8 mouse cellular contexts compared by ENCODE assay signal in genomic region chr7:30534633-30535577, GRCm38 (mm10). TPM values are rescaled to one million over a fixed set of nuclear protein-coding genes. Genes with fewer than 3 reads are reported as not detected.
DNase-seq lines count a peak whose midpoint lies in the region; ATAC-seq and TF ChIP-seq lines count a peak whose summit lies in the region.

Arhgap33 (minus strand) TSS chr7:30535060.

- under 1% methylated on average over 50 of the region's 84 CpGs for WGBS in heart, embryonic 10.5 days
- under 1% methylated on average over 53 of the region's 84 CpGs for WGBS in kidney, embryonic 15.5 days

- no peak for TF ChIP-seq CTCF in bone marrow macrophage, adult 2 months (IDR thresholded peaks at IDR 0.05; ENCODE audit: low read depth, low read length)
- TF ChIP-seq CTCF in embryonic fibroblast, embryonic 13.5 days (IDR thresholded peaks at IDR 0.05; ENCODE audit: borderline replicate concordance, insufficient read depth, low read length) = no peak

- no peak within 1 kb of the TSS for H3K27ac ChIP-seq in bone marrow macrophage, adult 2 months (ENCODE audit: insufficient read depth, low read depth, low read length)
- no peak within 1 kb of the TSS for H3K27ac ChIP-seq in embryonic fibroblast, embryonic 13.5 days (ENCODE audit: insufficient read depth, low read length)
- peak within 1 kb of the TSS; percentile 90 for H3K27ac ChIP-seq in heart, embryonic 10.5 days
- H3K27ac ChIP-seq in kidney, embryonic 15.5 days = peak within 1 kb of the TSS; percentile 74

- DNase-seq in A20 (ENCODE audit: low read depth, low spot score) = peak; percentile 99
- DNase-seq in heart, embryonic 10.5 days (ENCODE audit: low spot score) = peak; percentile 98
- DNase-seq in liver = peak; percentile 99
- peak; percentile 96 to 97 for DNase-seq in spleen, postnatal 4 days (ENCODE audit: low spot score in 2 of 2)

- H3K9ac ChIP-seq in kidney, embryonic 15.5 days = peak within 1 kb of the TSS; percentile 65

- no peaks in the 10 kb centered on the region for H3K9me3 ChIP-seq in heart, embryonic 10.5 days
- H3K9me3 ChIP-seq in kidney, embryonic 15.5 days (replicated peaks) = no peaks in the 10 kb centered on the region

- ATAC-seq in kidney, embryonic 15.5 days (replicated peaks; ENCODE audit: low FRiP score) = peak; percentile 93
- peak; percentile 89 for ATAC-seq in monocyte, adult 5-6 weeks (replicated peaks; ENCODE audit: insufficient number of reproducible peaks, low FRiP score, low TSS enrichment, poor library complexity, severe bottlenecking)

- peak within 1 kb of the TSS; percentile 85 for H3K4me3 ChIP-seq in bone marrow macrophage, adult 2 months (ENCODE audit: insufficient read depth, low read length)
- peak within 1 kb of the TSS; percentile 56 for H3K4me3 ChIP-seq in embryonic fibroblast, embryonic 13.5 days (ENCODE audit: insufficient read depth, low read length)
- H3K4me3 ChIP-seq in heart, embryonic 10.5 days = peak within 1 kb of the TSS; percentile 76
- peak within 1 kb of the TSS; percentile 85 for H3K4me3 ChIP-seq in kidney, embryonic 15.5 days (replicated peaks)

- peaks cover 33% of the 10 kb centered on the region for H3K36me3 ChIP-seq in heart, embryonic 10.5 days
- H3K36me3 ChIP-seq in kidney, embryonic 15.5 days = peaks cover 52% of the 10 kb centered on the region

- H3K4me2 ChIP-seq in kidney, embryonic 15.5 days = peak within 1 kb of the TSS; percentile 89

- no peak for TF ChIP-seq POLR2A in bone marrow macrophage, adult 2 months (IDR thresholded peaks at IDR 0.05; ENCODE audit: borderline replicate concordance, low read depth, low read length)
- TF ChIP-seq POLR2A in embryonic fibroblast, embryonic 13.5 days (IDR thresholded peaks at IDR 0.05; ENCODE audit: low read depth, low read length) = peak; percentile 39; the same call in 1 of the 2 replicates

- peaks cover 22% of the 10 kb centered on the region for H3K27me3 ChIP-seq in heart, embryonic 10.5 days (ENCODE audit: insufficient read depth, poor library complexity, severe bottlenecking)
- H3K27me3 ChIP-seq in kidney, embryonic 15.5 days = no peaks in the 10 kb centered on the region

- H3K4me1 ChIP-seq in bone marrow macrophage, adult 2 months (ENCODE audit: control insufficient read depth, insufficient read depth, low read length) = peaks cover 4% of the 10 kb centered on the region; the same call in 1 of the 2 replicates
- H3K4me1 ChIP-seq in embryonic fibroblast, embryonic 13.5 days (ENCODE audit: control insufficient read depth, insufficient read depth, low read length) = peaks cover 3% of the 10 kb centered on the region; the same call in 1 of the 2 replicates
- peaks cover 24% of the 10 kb centered on the region for H3K4me1 ChIP-seq in heart, embryonic 10.5 days
- peaks cover 29% of the 10 kb centered on the region for H3K4me1 ChIP-seq in kidney, embryonic 15.5 days

RNA-seq across cellular contexts. Expression of gene Arhgap33, which starts in this region (rescaled TPM):
- 8.4 and 9.5 TPM in 2 replicates for polyA plus RNA-seq in bone marrow macrophage, adult 2 months (2012; ENCODE audit: insufficient read depth, insufficient read length, missing spikeins)
- 4.3 and 7.1 TPM in 2 replicates for polyA plus RNA-seq in embryonic fibroblast, embryonic 13.5 days (2011; ENCODE audit: insufficient read length, low read depth, missing spikeins)
- polyA plus RNA-seq in heart, embryonic 10.5 days (2016; fragmentation: Nextera tagmentation; extraction: Ambion mirVana) = 8.5 and 9.0 TPM in 2 replicates
- polyA plus RNA-seq in kidney, embryonic 15.5 days (2015; fragmentation: Nextera tagmentation; extraction: Ambion mirVana) = 11.7 and 16.0 TPM in 2 replicates
- total RNA-seq in monocyte, adult 5-6 weeks (2017) = 0.97 to 1.5 TPM in 2 of 3 replicates, not detected in the other

Comparison
In these comparisons a context has a peak if more than half of its experiments do, and no peak if none do; other contexts are left out.
1. H3K27ac ChIP-seq: peak in heart, embryonic 10.5 days (single experiment) and kidney, embryonic 15.5 days (single experiment); none in bone marrow macrophage, adult 2 months (single experiment) and embryonic fibroblast, embryonic 13.5 days (single experiment).
2. Peak in every context shown above with its lines, with median percentiles within 50 percentile points of each other: DNase-seq and H3K4me3 ChIP-seq.